Mouse (Mus musculus) T-helper 2 cell (primary cell): ENCODE results near the gene Snd1.

Experiments
- in situ Hi-C: fragments of 300-600 bp; cut with MboI, MseI; formaldehyde crosslinking; loops from one replicate; pipeline ENCODE4 v1.15.1; 2025; ENCODE audit warnings: high pct_unique_total_duplicates

Snd1 gene

DNA sequence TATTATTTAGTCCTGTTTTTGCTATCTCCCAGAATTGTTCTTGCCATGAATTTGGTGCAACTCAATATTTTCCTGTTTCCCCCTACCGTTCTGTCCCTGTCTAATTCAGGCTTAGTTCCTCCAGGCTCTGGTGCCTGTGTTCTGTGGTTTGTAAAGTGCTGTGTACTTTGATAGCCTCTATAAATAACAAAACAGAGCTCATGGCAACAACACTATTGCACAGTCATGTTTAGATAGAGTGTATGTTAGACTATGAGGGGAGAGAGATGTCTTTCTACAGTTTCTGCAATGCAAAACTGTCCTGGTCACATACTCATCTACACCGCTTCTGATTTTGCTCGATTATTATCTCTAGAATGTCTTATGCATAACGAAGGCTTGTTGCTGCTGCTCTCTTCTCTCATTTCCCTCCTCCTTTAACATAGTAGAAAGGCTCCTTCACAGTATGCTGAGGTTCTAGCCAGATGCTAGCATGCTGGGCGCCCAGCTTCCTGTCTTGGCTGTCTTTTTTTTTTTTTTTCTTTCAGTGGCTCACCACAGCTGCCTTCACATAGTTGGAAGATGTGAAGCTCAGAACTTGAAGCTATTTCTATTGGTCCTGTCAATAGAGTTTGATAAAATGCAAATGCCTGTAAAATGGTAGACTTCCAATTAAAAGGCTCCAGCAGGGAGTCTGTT, 113.7 kb downstream of the Snd1 start:
- in situ Hi-C loops = no loop called here

DNA sequence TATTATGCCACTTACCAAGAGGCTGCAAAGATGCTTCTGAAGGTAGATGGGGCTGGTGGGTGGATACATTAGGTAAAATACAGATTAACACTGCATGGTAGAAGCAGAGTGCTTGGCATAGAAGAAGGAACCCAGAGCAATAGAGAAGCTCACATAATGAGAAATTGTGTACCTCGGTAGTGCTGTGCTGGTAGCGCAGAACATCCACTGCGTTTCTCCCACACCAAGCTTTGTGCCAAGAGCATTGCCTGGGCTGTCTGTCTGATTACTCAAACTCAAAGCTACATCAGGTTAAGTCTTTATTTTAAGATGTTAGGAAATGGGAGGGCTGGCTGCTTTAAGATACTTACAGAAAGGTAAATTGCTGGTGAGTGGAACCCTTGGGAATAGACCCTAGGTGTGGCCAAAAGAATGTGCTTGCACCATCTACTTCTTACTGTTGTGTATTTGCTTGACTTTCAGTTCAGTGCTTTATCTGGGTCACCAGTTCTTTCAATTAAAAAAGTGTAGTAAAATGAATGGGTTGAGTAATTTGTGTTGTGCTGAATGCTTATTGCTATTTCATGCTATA, 117.5 kb downstream of the Snd1 start:
- in situ Hi-C loops = no loop called here

DNA sequence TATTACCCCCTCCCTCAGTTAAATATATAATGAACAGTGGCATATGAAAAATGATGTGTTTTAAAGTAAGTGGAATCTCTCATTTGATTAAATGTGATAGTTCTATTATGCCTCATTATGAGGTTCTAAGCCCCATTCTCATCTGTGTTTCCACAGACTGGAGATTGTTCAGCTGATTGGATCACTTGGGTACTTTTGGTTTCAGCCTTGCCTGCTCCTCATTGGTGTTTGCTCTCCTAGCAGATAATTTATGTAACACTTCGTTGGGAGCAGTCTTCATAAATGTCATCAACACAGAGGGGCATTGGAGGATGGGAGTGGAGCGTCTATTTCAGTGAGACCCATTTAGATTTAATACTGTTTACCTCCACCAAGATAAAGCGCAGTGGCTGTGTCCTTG, 118.8 kb downstream of the Snd1 start:
- in situ Hi-C loops = no loop called here

DNA sequence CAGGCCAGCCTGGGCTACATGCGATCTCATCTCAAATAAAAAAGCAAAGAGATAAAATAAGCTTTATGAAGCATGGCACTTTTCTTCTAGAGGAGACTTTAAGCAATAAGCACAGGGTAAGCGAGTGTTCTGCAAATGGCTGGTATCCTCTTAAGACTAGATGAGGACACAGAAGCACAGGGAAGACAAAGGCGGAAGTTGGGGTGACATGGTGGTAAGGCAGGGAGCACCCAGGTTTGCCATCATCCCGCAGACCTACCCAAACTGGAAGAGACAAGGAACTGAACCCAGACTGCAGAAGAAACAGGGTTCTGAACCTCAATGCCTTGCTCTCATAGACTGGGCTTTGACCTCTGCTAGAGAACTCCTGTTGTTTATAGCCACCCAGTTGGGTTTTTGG, 119.8 kb downstream of the Snd1 start:
- in situ Hi-C loops = no loop called here

DNA sequence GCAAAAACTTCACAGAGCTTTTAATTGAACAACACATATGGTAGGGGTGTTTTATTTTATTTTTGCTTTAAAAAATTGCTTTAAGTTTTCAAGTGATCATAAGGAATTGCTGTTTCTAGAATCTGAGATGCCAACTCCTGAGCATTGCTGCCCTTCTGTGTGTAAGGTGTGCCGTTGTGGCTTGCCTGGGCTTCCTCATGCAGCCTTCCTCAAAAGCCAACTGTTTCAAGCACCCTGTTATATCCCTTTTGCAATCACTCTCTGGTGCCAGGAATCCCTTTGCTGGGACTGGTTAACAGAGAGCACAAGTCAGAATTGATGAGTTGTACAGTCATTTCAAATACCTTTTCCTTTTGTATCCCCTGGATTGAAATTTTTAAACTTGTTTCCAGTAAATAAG, 120.3 kb downstream of the Snd1 start:
- in situ Hi-C loops = no loop called here

GRCm38 (mm10) chr6:28597266-28597665, 122.3 kb downstream of the Snd1 start:
- in situ Hi-C loops = no loop called here

DNA sequence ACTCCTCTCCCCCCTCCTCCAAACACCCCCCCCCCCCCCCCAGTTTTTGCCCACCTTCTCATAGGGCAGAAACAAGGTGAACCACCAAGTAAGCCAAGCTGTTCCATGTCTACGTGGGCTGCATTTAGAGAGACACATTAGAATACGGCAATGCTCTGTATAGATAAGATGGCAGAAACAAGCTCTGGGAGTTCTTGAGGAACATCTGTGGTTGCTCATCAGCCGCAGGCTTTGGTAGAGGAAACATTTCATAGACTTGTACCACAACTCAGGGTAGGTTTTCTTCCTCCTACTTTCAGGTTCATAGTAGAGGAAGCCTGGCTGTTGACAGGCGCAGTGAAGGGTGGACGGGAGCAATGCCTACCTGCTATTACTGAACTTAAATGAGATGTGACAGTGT, 124.2 kb downstream of the Snd1 start:
- in situ Hi-C loops = no loop called here

DNA sequence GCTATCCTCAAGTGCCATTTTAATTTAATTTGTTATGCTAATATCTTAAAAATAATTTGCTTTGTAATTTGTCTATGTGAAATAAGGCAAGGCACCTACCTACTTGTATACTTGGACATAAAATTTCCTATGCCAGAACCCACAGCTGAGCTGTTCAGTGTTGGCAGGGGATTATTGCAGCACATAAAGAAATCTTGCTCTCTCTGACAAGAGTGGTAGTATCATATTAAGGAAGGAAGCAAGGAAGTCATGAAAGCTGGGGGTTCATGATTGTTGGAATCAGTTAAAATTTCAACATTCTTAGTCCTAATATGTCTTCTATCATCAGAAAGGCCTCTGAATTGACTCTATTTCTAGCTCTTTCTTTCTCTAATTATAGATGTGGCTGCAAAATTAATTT, 125.5 kb downstream of the Snd1 start:
- in situ Hi-C loops = no loop called here

DNA sequence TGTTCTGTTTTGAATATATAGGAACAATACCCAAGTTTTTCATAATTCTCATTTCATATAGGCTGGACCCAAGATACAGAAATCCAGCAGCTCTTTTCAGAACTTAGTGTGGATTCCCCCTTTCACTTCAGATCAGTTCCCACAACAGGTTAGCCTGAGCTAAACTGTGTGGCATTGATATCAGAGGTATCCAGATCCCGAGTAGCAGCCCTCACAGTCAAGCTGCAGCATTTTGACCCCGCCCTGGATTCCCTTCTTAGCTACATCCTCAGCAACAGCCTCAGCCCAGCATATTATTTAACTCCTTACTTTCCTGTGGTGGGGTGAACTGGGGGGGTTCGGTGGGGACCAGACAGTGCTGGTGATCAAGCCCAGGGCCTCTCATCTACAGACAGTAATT, 128.5 kb downstream of the Snd1 start:
- in situ Hi-C loops = no loop called here

DNA sequence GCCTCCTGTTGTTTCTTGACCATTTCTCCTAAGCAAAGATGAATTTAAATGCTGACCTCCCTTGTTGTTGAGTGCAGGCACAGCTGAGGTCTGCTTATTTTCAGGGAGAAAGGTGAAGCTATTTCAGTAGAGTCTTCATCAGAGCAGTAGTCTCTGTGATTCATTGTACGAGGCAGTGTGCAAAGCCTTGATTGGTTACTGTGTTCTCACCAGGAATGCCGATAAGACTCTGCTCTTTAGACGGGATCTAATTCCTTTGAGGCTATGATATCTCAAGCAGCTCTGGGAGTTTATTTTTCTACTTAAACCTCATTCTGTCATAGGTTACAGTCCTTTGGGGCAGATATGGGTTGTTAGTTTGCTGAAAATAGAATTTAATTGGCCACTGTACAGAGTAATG, 128.9 kb downstream of the Snd1 start:
- in situ Hi-C loops = no loop called here

DNA sequence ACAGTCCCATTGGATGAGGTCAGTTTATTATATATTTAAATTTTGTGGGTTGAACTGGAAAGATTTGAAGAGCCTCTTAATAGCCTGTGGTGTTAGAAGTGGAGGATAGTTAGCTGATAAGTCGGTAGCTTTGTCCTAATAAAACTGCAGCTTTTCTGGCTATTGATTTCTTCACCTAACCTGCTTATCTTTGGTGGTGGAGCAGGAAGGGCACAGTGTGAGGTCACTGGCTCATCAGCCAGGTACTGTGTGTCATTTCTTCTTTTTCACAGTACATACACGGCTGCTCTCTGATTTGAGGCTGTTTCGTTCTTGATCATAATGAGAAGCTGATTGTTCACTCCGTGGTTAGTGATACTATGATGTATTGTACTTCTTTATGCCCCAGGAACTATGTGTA, 134.4 kb downstream of the Snd1 start:
- in situ Hi-C loops = no loop called here

GRCm38 (mm10) chr6:28610127-28610526, 135.2 kb downstream of the Snd1 start:
- in situ Hi-C loops = no loop called here

GRCm38 (mm10) chr6:28613441-28613840, 138.5 kb downstream of the Snd1 start:
- in situ Hi-C loops = no loop called here

GRCm38 (mm10) chr6:28614856-28615255, 139.9 kb downstream of the Snd1 start:
- in situ Hi-C loops = no loop called here

DNA sequence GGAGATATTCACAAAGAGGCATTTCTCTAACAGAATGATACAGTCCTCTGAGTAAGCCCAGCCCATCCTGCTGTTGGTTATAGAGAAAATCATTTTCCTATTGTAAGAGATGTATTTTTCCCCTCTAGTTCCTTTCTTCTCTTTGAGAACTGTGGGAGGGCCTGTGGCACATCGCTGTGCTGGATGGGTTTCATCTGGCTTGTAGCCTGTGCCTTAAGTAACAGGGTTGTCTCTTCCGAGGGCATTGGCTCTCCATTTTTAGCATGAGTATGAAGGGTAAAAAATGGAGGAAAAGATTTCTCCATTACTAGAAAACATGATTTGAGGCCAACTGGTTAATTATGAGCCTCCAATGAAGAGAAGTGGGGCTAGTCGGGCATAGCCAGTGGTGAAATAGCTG, 140.5 kb downstream of the Snd1 start:
- in situ Hi-C loops = no loop called here

DNA sequence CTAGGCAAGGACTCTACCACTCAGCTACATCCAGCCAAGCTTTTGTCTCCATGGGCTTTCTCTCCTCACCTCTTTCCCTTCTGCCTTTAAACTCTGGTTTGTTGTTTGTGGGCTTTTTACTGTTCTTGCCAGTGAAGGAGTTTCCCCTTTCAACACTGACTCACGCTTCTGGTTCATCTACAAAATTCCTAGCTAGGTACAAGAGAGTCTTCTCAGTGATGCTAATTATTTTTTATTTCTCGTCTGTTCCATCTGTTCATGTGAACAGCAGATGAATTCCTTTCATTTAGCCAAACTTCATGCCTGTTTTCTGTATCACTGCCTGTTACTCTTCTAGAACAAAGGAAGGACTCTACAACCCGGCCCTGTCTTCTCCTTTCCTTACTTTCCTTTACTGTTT, 141.0 kb downstream of the Snd1 start:
- in situ Hi-C loops = no loop called here

DNA sequence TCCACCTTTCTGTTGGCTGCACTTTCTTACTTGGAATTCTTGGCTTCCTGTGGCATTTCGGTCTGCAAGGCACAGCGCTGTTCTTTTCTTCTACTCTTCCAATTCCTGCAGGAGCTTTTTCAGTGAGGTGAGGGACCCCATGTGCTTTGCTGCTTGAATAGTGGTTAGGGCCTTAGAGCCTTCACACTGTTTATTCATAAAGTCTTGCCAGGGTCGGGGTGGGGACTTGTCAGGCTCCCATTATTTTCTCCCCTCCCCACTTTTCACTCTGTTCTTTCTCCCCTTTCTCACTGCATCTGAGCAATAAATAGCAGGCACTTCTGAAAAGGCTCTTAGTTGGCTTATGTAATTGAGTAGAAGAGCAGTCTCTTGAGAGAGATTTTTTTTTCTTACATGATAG, 143.4 kb downstream of the Snd1 start:
- in situ Hi-C loops = no loop called here

GRCm38 (mm10) chr6:28618751-28619153, 143.8 kb downstream of the Snd1 start:
- in situ Hi-C loops = no loop called here

GRCm38 (mm10) chr6:28621431-28621830, 146.5 kb downstream of the Snd1 start:
- in situ Hi-C loops = no loop called here

DNA sequence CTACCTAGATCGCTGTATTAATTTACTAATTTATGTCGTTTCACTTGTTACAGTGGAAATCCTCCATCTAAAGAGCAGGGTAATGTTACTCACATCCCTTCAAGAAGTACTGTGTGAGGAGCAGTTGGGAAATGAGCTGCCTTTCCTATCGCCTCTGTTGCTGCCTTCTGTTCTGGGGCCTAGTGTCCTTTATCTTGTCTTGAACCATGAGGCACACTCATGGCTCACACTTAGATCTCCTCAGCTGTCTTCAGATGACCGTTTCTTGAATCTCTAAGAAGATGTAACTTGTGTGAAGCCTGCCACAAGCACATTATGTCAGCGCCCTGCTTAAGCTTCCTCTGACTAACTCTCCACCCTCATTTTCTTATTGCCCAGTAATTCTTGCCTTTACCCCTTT, 147.0 kb downstream of the Snd1 start:
- in situ Hi-C loops = no loop called here

DNA sequence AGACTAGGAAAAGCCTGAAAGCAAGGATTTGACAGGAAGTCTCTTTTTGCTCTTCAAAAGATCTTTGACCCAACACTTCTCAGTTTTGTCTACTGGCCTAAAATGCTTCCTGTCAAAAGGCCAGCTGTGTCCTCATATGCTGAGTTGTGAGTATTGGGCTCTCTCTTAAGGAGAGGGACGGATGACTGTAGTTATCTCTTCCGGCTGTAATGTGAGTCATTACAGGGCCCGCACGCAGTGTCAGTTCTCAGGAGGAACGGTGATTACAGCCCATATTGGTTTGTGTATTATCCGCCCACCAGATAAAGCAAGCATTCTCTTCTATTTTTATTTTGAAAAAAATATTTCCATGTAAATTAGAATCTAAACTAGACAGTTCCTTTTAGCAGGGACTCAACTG, 147.6 kb downstream of the Snd1 start:
- in situ Hi-C loops = no loop called here

GRCm38 (mm10) chr6:28622963-28623362, 148.0 kb downstream of the Snd1 start:
- in situ Hi-C loops = no loop called here

DNA sequence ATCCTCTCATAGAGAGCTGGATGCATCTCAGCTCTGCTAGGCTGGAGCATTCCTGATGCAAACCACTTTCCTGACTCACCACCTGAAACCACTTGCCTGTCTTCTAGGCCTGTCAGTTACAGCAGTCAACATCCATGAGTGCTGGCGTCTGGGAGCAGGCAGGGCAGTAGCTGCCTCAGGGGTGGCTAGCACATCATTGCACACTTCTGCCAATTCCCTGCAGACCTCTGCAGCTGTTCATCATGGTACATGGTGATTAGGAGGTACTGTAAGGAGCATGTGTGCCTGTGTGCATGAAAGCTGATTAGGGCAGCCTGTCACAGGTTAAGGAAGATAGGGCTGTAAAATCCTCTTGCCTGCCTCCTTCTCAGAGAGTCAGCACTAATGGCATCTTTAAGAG, 153.5 kb downstream of the Snd1 start:
- in situ Hi-C loops = no loop called here

GRCm38 (mm10) chr6:28629866-28630265, 154.9 kb downstream of the Snd1 start:
- in situ Hi-C loops = no loop called here
